ENCODE assay signal across 15 mouse cellular contexts in the genomic region with DNA sequence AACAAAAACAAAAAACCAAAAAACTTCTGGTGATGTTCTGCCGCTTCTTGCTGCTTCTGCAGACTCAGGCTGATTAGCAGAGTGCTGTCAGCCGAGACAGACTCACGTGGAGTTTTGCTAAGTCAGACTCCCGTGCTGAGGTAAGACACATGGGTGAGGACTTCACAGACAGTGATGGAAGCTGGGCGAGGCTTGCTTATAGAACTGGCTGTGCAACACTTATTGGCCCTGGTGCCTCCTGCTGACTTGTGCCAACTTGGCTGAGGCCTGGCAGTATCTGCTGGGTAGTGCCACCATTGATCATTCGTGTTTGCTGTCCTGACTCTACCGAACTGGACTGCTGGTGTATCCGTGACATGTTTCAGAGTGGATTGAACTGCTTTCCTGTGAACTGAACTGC.
"Had no signal": no experiment of that assay in that cellular context is flagged by ENCODE, and none has a peak within 500 bp of the region (broad histone marks: within the 10 kb centered on the region; RNA-seq: fewer than 3 reads in every experiment).

No protein-coding gene starts in this region.

- H3K9ac ChIP-seq: liver, embryonic 12.5 days; lung, embryonic 15.5 days; midbrain, embryonic 12.5 days; stomach, embryonic 15.5 days had no signal

- DNase-seq: kidney, adult 9 months; kidney, postnatal 4 days; left cerebral cortex, postnatal 4 days; lung, postnatal 14 days; right cerebral cortex, postnatal 14 days; thymus, postnatal 36 days had no signal

- H3K4me1 ChIP-seq: liver, embryonic 12.5 days; lung, embryonic 15.5 days; midbrain, embryonic 12.5 days; stomach, embryonic 15.5 days had no signal

- H3K36me3 ChIP-seq: liver, embryonic 12.5 days; lung, embryonic 15.5 days; midbrain, embryonic 12.5 days; stomach, embryonic 15.5 days had no signal

- H3K27ac ChIP-seq: kidney, postnatal 0 days; layer of hippocampus, adult 2 months; liver, embryonic 12.5 days; lung, embryonic 15.5 days; macrophage; midbrain, embryonic 12.5 days; stomach, embryonic 15.5 days had no signal

- ATAC-seq: liver, embryonic 12.5 days; midbrain, embryonic 16.5 days had no signal

- H3K4me3 ChIP-seq: layer of hippocampus, adult 2 months; megakaryocyte, embryonic 14.5 days had no signal

- H3K9me3 ChIP-seq: liver, embryonic 12.5 days; lung, embryonic 15.5 days; midbrain, embryonic 12.5 days; stomach, embryonic 15.5 days had no signal
